In genomic region chr13:21753524-21754285, GRCm38 (mm10) we compare ENCODE assay signal across 8 mouse cellular contexts. TPM values are rescaled to one million over a fixed set of nuclear protein-coding genes. Genes with fewer than 3 reads are reported as not detected.
DNase-seq lines count a peak whose midpoint lies in the region; ATAC-seq and TF ChIP-seq lines count a peak whose summit lies in the region.
"Not testable (repeated sequence)": the region's sequence is repeated elsewhere in the genome, so short reads cannot be mapped to it uniquely, and the experiment has no call there.

Gene Hist1h2ak, minus strand, starts transcription at chr13:21753827.
Gene Hist1h2bn, plus strand, starts transcription at chr13:21754123.

- DNase-seq in B cell, adult 2 months = peak; percentile 68 to 75
- DNase-seq in brain, adult 2 months (ENCODE audit: low read depth, low spot score) = peak; percentile 98
- DNase-seq in midbrain, postnatal 0 days (ENCODE audit: low spot score) = peak; percentile 97
- DNase-seq in spleen, postnatal 10 days (ENCODE audit: low spot score in 2 of 2) = peak; percentile 84 to 86

- H3K4me3 ChIP-seq in heart, embryonic 11.5 days (ENCODE audit: low read depth, low read length) = peak within 1 kb of the TSS; percentile 49
- peak within 1 kb of the TSS; percentile 49 for H3K4me3 ChIP-seq in kidney, embryonic 15.5 days (replicated peaks)
- peak within 1 kb of the TSS; percentile 45 for H3K4me3 ChIP-seq in limb, embryonic 15.5 days
- H3K4me3 ChIP-seq in midbrain, postnatal 0 days (ENCODE audit: low read depth, low read length) = peak within 1 kb of the TSS; percentile 39

- H3K4me2 ChIP-seq in heart, embryonic 11.5 days = peak within 1 kb of the TSS; percentile 71
- peak within 1 kb of the TSS; percentile 69 for H3K4me2 ChIP-seq in kidney, embryonic 15.5 days
- H3K4me2 ChIP-seq in limb, embryonic 15.5 days = peak within 1 kb of the TSS; percentile 63
- H3K4me2 ChIP-seq in midbrain, postnatal 0 days (ENCODE audit: low read depth, low read length, poor library complexity, severe bottlenecking) = peak within 1 kb of the TSS; percentile 61

- H3K9me3 ChIP-seq in heart, embryonic 11.5 days (replicated peaks; ENCODE audit: control insufficient read depth, low read length); kidney, embryonic 15.5 days (replicated peaks); limb, embryonic 15.5 days; midbrain, postnatal 0 days (ENCODE audit: low read length): not testable (repeated sequence)

- peak; percentile 81 for ATAC-seq in erythroblast, adult 5-6 weeks (replicated peaks; ENCODE audit: low FRiP score, poor library complexity, severe bottlenecking)
- ATAC-seq in heart, embryonic 11.5 days (replicated peaks; ENCODE audit: insufficient number of reproducible peaks, low FRiP score, low TSS enrichment) = peak; percentile 88
- ATAC-seq in kidney, embryonic 15.5 days (replicated peaks; ENCODE audit: low FRiP score) = peak; percentile 95
- peak; percentile 93 for ATAC-seq in limb, embryonic 15.5 days (ENCODE audit: insufficient number of reproducible peaks, low FRiP score, low TSS enrichment, low read depth)
- ATAC-seq in midbrain, postnatal 0 days (ENCODE audit: low FRiP score) = peak; percentile 97

- H3K36me3 ChIP-seq in heart, embryonic 11.5 days (ENCODE audit: control insufficient read depth, insufficient read depth, low read length); kidney, embryonic 15.5 days; limb, embryonic 15.5 days; midbrain, postnatal 0 days (ENCODE audit: insufficient read depth, low read length): not testable (repeated sequence)

- WGBS in heart, embryonic 11.5 days (ENCODE audit: insufficient replicate concordance) = 0% methylated on average over 36 of the region's 50 CpGs
- under 1% methylated on average over 47 of the region's 50 CpGs for WGBS in kidney, embryonic 15.5 days
- WGBS in limb, embryonic 15.5 days = 0% methylated on average over 48 of the region's 50 CpGs
- under 1% methylated on average over 30 of the region's 50 CpGs for WGBS in midbrain, postnatal 0 days

- peaks cover 13% of the 10 kb centered on the region for H3K4me1 ChIP-seq in heart, embryonic 11.5 days (ENCODE audit: control insufficient read depth, insufficient read depth, low read length)
- H3K4me1 ChIP-seq in kidney, embryonic 15.5 days = peaks cover 19% of the 10 kb centered on the region; the same call in 1 of the 2 replicates
- peaks cover 21% of the 10 kb centered on the region for H3K4me1 ChIP-seq in limb, embryonic 15.5 days
- H3K4me1 ChIP-seq in midbrain, postnatal 0 days (ENCODE audit: insufficient read depth, low read length) = not testable (repeated sequence)

- peak within 1 kb of the TSS; percentile 76 for H3K9ac ChIP-seq in heart, embryonic 11.5 days (ENCODE audit: low read depth, low read length)
- H3K9ac ChIP-seq in kidney, embryonic 15.5 days = peak within 1 kb of the TSS; percentile 61
- peak within 1 kb of the TSS; percentile 26; the same call in 1 of the 2 replicates for H3K9ac ChIP-seq in limb, embryonic 15.5 days
- 0 out of 2 replicates have a peak within 1 kb of the TSS, but pooled peaks have one; percentile 24 for H3K9ac ChIP-seq in midbrain, postnatal 0 days (replicated peaks; ENCODE audit: low read length, poor library complexity, severe bottlenecking)

- peak; percentile 41 for TF ChIP-seq CTCF in midbrain, postnatal 0 days (IDR thresholded peaks at IDR 0.05)

- H3K27ac ChIP-seq in heart, embryonic 11.5 days (ENCODE audit: low read depth, low read length) = peak within 1 kb of the TSS; percentile 90
- peak within 1 kb of the TSS; percentile 97 for H3K27ac ChIP-seq in kidney, embryonic 15.5 days
- H3K27ac ChIP-seq in limb, embryonic 15.5 days = peak within 1 kb of the TSS; percentile 93
- peak within 1 kb of the TSS; percentile 84 for H3K27ac ChIP-seq in midbrain, postnatal 0 days (ENCODE audit: low read depth, low read length)

- not testable (repeated sequence) for H3K27me3 ChIP-seq in heart, embryonic 11.5 days (ENCODE audit: control insufficient read depth, insufficient read depth, low read length); kidney, embryonic 15.5 days; limb, embryonic 15.5 days; midbrain, postnatal 0 days (ENCODE audit: insufficient read depth, low read length)

RNA-seq across cellular contexts. Expression of gene Hist1h2ak, which starts in this region (rescaled TPM):
- total RNA-seq in erythroblast, adult 5-6 weeks (2015; ENCODE audit: low replicate concordance) = 39.2 and 75.4 TPM in 2 replicates
- total RNA-seq in erythroblast, adult 5-6 weeks (2017; ENCODE audit: low replicate concordance) = 730 and 899 TPM in 2 replicates
- 3.1 and 4.2 TPM in 2 replicates for polyA plus RNA-seq in heart, embryonic 11.5 days (2014; fragmentation: Nextera tagmentation; extraction: Ambion mirVana)
- 32.0 and 32.6 TPM in 2 replicates for polyA plus RNA-seq in kidney, embryonic 15.5 days (2015; fragmentation: Nextera tagmentation; extraction: Ambion mirVana)
- 11.6 and 26.1 TPM in 2 replicates for polyA plus RNA-seq in limb, embryonic 15.5 days (2015; fragmentation: Nextera tagmentation; extraction: Ambion mirVana)
- 254 and 276 TPM in 2 replicates for total RNA-seq in midbrain, postnatal 0 days (2014; rRNA removed)
- polyA plus RNA-seq in midbrain, postnatal 0 days (2015; fragmentation: Nextera tagmentation; extraction: Ambion mirVana) = 2.4 and 4.6 TPM in 2 replicates

RNA-seq across cellular contexts. Expression of gene Hist1h2bn, which starts in this region (rescaled TPM):
- 229 and 365 TPM in 2 replicates for total RNA-seq in erythroblast, adult 5-6 weeks (2015; ENCODE audit: low replicate concordance)
- total RNA-seq in erythroblast, adult 5-6 weeks (2017; ENCODE audit: low replicate concordance) = 952 and 1,236 TPM in 2 replicates
- polyA plus RNA-seq in heart, embryonic 11.5 days (2014; fragmentation: Nextera tagmentation; extraction: Ambion mirVana) = 1.6 and 2.0 TPM in 2 replicates
- 2.2 and 6.0 TPM in 2 replicates for polyA plus RNA-seq in kidney, embryonic 15.5 days (2015; fragmentation: Nextera tagmentation; extraction: Ambion mirVana)
- polyA plus RNA-seq in limb, embryonic 15.5 days (2015; fragmentation: Nextera tagmentation; extraction: Ambion mirVana) = 4.2 TPM in 1 of 2 replicates, not detected in the other
- total RNA-seq in midbrain, postnatal 0 days (2014; rRNA removed) = 212 and 326 TPM in 2 replicates
- not detected in 2 replicates for polyA plus RNA-seq in midbrain, postnatal 0 days (2015; fragmentation: Nextera tagmentation; extraction: Ambion mirVana)

Comparison
In these comparisons a context has a peak if more than half of its experiments do, and no peak if none do; other contexts are left out.
1. Peak in every context shown above with its lines: DNase-seq, ATAC-seq, H3K4me3 ChIP-seq and H3K27ac ChIP-seq.
2. H3K9ac ChIP-seq: peak in every context shown above with its lines; median percentile 76 in heart, embryonic 11.5 days; 61 in kidney, embryonic 15.5 days; 26 in limb, embryonic 15.5 days; 24 in midbrain, postnatal 0 days.